Mouse (Mus musculus): ENCODE measurements at regions not wholly inside any gene's neighbourhood (a gene's known extent, or its start where the extent isn't known, plus 50 kb on each side); places are given as distances from the start of the nearest gene placed in this dataset.

DNA sequence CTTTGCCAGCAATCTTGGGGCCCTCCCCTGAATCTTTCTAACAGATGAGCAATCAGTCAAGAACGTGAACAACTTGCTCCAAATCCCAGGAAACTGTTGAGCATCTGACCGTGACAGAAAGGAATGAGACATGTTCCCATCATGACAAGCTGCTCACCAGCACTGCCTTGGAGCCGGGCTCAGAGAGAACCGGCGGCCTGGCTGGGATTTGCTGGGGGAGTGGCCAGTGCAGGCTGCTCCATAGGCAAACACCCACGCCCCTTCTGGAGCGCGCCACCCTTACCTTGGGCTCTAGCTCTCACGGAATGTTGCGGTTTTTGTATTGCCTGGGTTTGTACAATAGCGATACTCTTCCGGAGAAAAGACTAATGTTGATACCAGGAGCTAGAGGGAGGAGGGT is 605.4 kb upstream of the Gm19410 start:
- TF ChIP-seq CTCF (IDR thresholded peaks at IDR 0.05; ENCODE audit: extremely low read depth, insufficient read length, insufficient replicate concordance, low read depth, low read length) (no peak), POLR2A (IDR thresholded peaks at IDR 0.05; ENCODE audit: low read depth, low read length) (no peak)
